Mouse (Mus musculus) adrenal gland, postnatal 25 days (tissue): ENCODE measurements around the gene Triap1. TPM values are rescaled to one million over a fixed set of nuclear protein-coding genes. Genes with fewer than 3 reads are reported as not detected.

ENCODE experiments used
- total RNA-seq: library from RNA; stranded (reverse); gene quantifications from 2 replicates; pipeline ENCODE4 v1.2.3, GENCODE M21; 2021

The Triap1 gene
- total RNA-seq, 1 experiment from 2014 or later, result 47.5 TPM

Other genes starting within 250 kb of the Triap1 start
- gene Gm10401, start 242.9 kb upstream of the Triap1 start, total RNA-seq, result not detected in 2 replicates
- 181 and 197 TPM in 2 replicates for gene Acads, start 221.9 kb upstream of the Triap1 start, total RNA-seq
- gene Unc119b, start 206.2 kb upstream of the Triap1 start, total RNA-seq, result 36.2 and 41.3 TPM in 2 replicates
- 139 and 194 TPM in 2 replicates for gene Mlec, start 183.0 kb upstream of the Triap1 start, total RNA-seq
- gene Cabp1, start 146.8 kb upstream of the Triap1 start, total RNA-seq, result 36.4 and 44.4 TPM in 2 replicates
- 77.2 and 94.0 TPM in 2 replicates for gene Pop5, start 105.4 kb upstream of the Triap1 start, total RNA-seq
- 269 and 281 TPM in 2 replicates for gene Rnf10, start 68.3 kb upstream of the Triap1 start, total RNA-seq
- 51.0 and 53.0 TPM in 2 replicates for gene Coq5, start 61.6 kb upstream of the Triap1 start, total RNA-seq
- gene Dynll1, start 40.2 kb upstream of the Triap1 start, total RNA-seq, result 243 and 326 TPM in 2 replicates
- gene Srsf9, start 14.0 kb upstream of the Triap1 start, total RNA-seq, result 74.5 and 77.0 TPM in 2 replicates
- 21.6 and 22.9 TPM in 2 replicates for gene Gatc, start within 50 bp of the Triap1 start, total RNA-seq
- 1,153 and 1,399 TPM in 2 replicates for gene Cox6a1, start 7.8 kb downstream of the Triap1 start, total RNA-seq
- 15.3 and 20.8 TPM in 2 replicates for gene Msi1, start 88.4 kb downstream of the Triap1 start, total RNA-seq
- not detected in 2 replicates for gene Pla2g1b, start 125.0 kb downstream of the Triap1 start, total RNA-seq
- 25.2 and 38.3 TPM in 2 replicates for gene Sirt4, start 143.5 kb downstream of the Triap1 start, total RNA-seq
- 38.4 and 45.8 TPM in 2 replicates for gene Pxn, start 165.5 kb downstream of the Triap1 start, total RNA-seq
- 743 and 806 TPM in 2 replicates for gene Rplp0, start 218.2 kb downstream of the Triap1 start, total RNA-seq
- gene Gcn1l1, start 224.0 kb downstream of the Triap1 start, total RNA-seq, result 71.9 and 76.6 TPM in 2 replicates